Mouse (Mus musculus): ENCODE results near the gene Prrc2b. TPM values are rescaled to one million over a fixed set of nuclear protein-coding genes. Genes with fewer than 3 reads are reported as not detected.

The Prrc2b gene
- polyA plus RNA-seq, 1 experiment from 2014 or later, result 60.0 TPM

- Histone ChIP-seq H3K27me3 (replicated peaks; ENCODE audit: low read depth, poor library complexity, severe bottlenecking) (no peaks in the 10 kb centered on the region), H3K4me3 (0 out of 2 replicates have a peak overlapping the region, but pooled peaks have one; percentile 96)
Measured at GRCm38 (mm10) chr2:32155614-32156013, 4.7 kb downstream of the Prrc2b start.

DNA sequence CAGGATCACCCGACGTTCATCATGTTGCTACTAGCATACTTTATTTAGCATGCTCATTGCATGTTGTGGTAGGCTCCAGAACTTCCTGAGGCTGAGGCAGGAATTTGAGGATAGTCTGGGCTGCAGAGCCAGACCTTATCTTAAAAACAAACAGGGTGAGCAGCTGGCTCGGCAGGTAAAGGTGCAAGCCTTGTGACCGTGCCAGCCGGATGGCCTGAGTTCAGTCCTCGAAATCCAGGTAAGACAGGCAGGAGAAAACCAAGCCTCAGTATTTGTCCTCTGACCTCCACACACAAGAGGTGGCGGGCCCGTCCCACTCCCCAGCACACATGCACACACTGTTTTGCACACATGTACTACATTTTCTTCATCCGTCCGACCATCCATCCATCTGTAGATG lies 5.8 kb downstream of the Prrc2b start:
- WGBS, result 59% methylated on average over 10 of the region's 10 CpGs

More at GRCm38 (mm10) chr2:32155614-32156013, 4.7 kb downstream of the Prrc2b start:
- 73% methylated on average over 6 of the region's 6 CpGs for WGBS
- peaks cover 86% of the 10 kb centered on the region for H3K4me1 ChIP-seq
- peaks cover 2% of the 10 kb centered on the region; the same call in 1 of the 2 replicates for H3K9me3 ChIP-seq
- DNase-seq (ENCODE audit: low spot score), result no peak
- peaks cover 21% of the 10 kb centered on the region for H3K36me3 ChIP-seq (replicated peaks)
- H3K27ac ChIP-seq (replicated peaks), result no peak overlapping the region

GRCm38 (mm10) chr2:32157328-32157727 lies 6.4 kb downstream of the Prrc2b start:
- Histone ChIP-seq H3K9me3 (peaks cover 2% of the 10 kb centered on the region; the same call in 1 of the 2 replicates), H3K4me1 (peaks cover 79% of the 10 kb centered on the region), H3K27me3 (replicated peaks; ENCODE audit: low read depth, poor library complexity, severe bottlenecking) (no peaks in the 10 kb centered on the region), H3K36me3 (replicated peaks) (peaks cover 39% of the 10 kb centered on the region), H3K27ac (replicated peaks) (peak overlapping the region; percentile 45), H3K4me3 (peak overlapping the region; percentile 32)
- 16% methylated on average over 4 of the region's 4 CpGs for WGBS
- no peak for DNase-seq (ENCODE audit: low spot score)

More for the DNA sequence above, 5.8 kb downstream of the Prrc2b start:
- H3K9me3 ChIP-seq, result peaks cover 2% of the 10 kb centered on the region; the same call in 1 of the 2 replicates
- H3K27ac ChIP-seq (replicated peaks), result peak overlapping the region; percentile 45
- no peaks in the 10 kb centered on the region for H3K27me3 ChIP-seq (replicated peaks; ENCODE audit: low read depth, poor library complexity, severe bottlenecking)
- H3K4me1 ChIP-seq, result peaks cover 84% of the 10 kb centered on the region
- peaks cover 32% of the 10 kb centered on the region for H3K36me3 ChIP-seq (replicated peaks)
- peak overlapping the region; percentile 32 for H3K4me3 ChIP-seq
- DNase-seq (ENCODE audit: low spot score), result no peak

GRCm38 (mm10) chr2:32158616-32159239 lies 7.8 kb downstream of the Prrc2b start:
- H3K27me3 ChIP-seq (replicated peaks; ENCODE audit: low read depth, poor library complexity, severe bottlenecking), result no peaks in the 10 kb centered on the region
- H3K9me3 ChIP-seq, result peaks cover 2% of the 10 kb centered on the region; the same call in 1 of the 2 replicates
- peaks cover 50% of the 10 kb centered on the region for H3K36me3 ChIP-seq (replicated peaks)
- H3K27ac ChIP-seq (replicated peaks), result 0 out of 2 replicates have a peak overlapping the region, but pooled peaks have one; percentile 35
- peaks cover 69% of the 10 kb centered on the region for H3K4me1 ChIP-seq
- DNase-seq (ENCODE audit: low spot score), result no peak
- WGBS, result 62% methylated on average over 12 of the region's 12 CpGs
- H3K4me3 ChIP-seq, result peak overlapping the region; percentile 23; the same call in 1 of the 2 replicates

DNA sequence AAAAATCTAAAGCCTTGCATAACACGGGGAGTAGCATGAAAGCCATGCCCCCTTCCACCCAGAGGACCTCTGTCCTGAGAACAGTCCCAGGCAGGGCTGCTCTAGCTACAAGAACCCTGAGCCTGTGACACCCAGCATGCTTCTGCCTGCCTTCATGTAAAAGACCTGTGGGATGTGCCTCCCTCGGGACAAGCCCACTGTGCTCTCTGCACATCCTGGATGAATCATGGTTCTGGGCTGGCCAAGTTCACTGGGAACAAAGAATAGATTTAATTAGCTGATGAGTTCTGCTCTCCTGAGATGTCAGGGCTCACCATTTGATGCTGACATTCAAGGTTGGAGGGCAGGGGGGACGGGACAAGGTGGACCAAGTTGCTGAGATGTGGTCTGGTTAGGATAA lies 9.6 kb downstream of the Prrc2b start:
- Histone ChIP-seq H3K27me3 (replicated peaks; ENCODE audit: low read depth, poor library complexity, severe bottlenecking) (no peaks in the 10 kb centered on the region), H3K36me3 (replicated peaks) (peaks cover 54% of the 10 kb centered on the region), H3K27ac (replicated peaks) (no peak overlapping the region), H3K4me3 (no peak overlapping the region), H3K4me1 (peaks cover 67% of the 10 kb centered on the region), H3K9me3 (peaks cover 2% of the 10 kb centered on the region; the same call in 1 of the 2 replicates)
- WGBS, result 93% methylated on average over 3 of the region's 3 CpGs
- no peak for DNase-seq (ENCODE audit: low spot score)

DNA sequence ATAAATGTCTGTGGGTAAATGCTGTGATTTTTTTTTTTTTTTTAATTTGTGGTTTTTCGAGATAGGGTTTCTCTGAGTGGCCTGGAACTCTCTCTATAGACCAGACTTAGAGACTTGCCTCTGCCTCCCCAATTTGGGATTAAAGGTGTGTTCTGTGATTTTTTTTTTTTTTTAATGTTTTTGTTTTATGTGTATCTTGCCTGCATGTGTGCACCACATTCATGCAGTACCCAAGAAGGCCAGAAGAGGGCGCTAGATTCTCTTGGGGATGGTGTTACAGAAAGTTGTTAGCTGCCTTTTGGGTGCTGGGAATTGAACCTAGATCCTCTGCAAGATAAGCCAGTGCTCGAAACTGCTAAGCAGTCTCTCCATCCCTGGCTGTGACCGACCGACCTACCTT lies 10.1 kb downstream of the Prrc2b start:
- Histone ChIP-seq H3K36me3 (replicated peaks) (peaks cover 54% of the 10 kb centered on the region), H3K27me3 (replicated peaks; ENCODE audit: low read depth, poor library complexity, severe bottlenecking) (no peaks in the 10 kb centered on the region), H3K27ac (replicated peaks) (no peak overlapping the region), H3K4me1 (peaks cover 66% of the 10 kb centered on the region), H3K9me3 (peaks cover 2% of the 10 kb centered on the region; the same call in 1 of the 2 replicates), H3K4me3 (no peak overlapping the region)
- WGBS, result 81% methylated on average over 5 of the region's 5 CpGs
- DNase-seq (ENCODE audit: low spot score), result no peak

- Histone ChIP-seq H3K9me3 (peaks cover 2% of the 10 kb centered on the region; the same call in 1 of the 2 replicates), H3K36me3 (replicated peaks) (peaks cover 54% of the 10 kb centered on the region), H3K4me3 (no peak overlapping the region), H3K27ac (replicated peaks) (no peak overlapping the region), H3K4me1 (peaks cover 66% of the 10 kb centered on the region), H3K27me3 (replicated peaks; ENCODE audit: low read depth, poor library complexity, severe bottlenecking) (no peaks in the 10 kb centered on the region)
- 94% methylated on average over 8 of the region's 8 CpGs for WGBS
- no peak for DNase-seq (ENCODE audit: low spot score)
Measured at GRCm38 (mm10) chr2:32162102-32162501, 11.2 kb downstream of the Prrc2b start.

- WGBS, result 80% methylated on average over 4 of the region's 4 CpGs
- H3K4me1 ChIP-seq, result peaks cover 66% of the 10 kb centered on the region
- H3K36me3 ChIP-seq (replicated peaks), result peaks cover 54% of the 10 kb centered on the region
- H3K9me3 ChIP-seq, result peaks cover 2% of the 10 kb centered on the region; the same call in 1 of the 2 replicates
- no peak for DNase-seq (ENCODE audit: low spot score)
- H3K27me3 ChIP-seq (replicated peaks; ENCODE audit: low read depth, poor library complexity, severe bottlenecking), result no peaks in the 10 kb centered on the region
- H3K4me3 ChIP-seq, result no peak overlapping the region
- H3K27ac ChIP-seq (replicated peaks), result no peak overlapping the region
Measured at GRCm38 (mm10) chr2:32162646-32163045, 11.8 kb downstream of the Prrc2b start.

DNA sequence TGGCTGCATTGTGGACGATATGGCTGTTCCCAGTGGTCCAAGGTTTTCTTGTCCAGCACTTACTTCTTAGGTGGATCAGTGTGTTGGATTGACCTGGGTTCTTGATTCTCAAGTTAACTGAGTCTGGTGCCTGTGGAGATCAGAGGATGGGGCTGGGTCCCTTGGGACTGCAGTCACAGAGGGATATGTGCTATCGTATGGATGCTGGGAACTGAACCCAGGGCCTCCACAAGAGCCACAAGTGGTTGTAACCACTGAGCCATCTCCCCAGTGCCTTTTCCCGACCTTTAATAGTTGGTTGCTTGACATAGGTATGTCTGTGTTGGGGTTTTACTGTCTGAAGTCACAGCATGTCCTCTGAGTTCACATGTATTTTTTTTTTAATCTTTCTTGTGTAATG lies 12.2 kb downstream of the Prrc2b start:
- peaks cover 66% of the 10 kb centered on the region for H3K4me1 ChIP-seq
- H3K36me3 ChIP-seq (replicated peaks), result peaks cover 54% of the 10 kb centered on the region
- peaks cover 2% of the 10 kb centered on the region; the same call in 1 of the 2 replicates for H3K9me3 ChIP-seq
- H3K27ac ChIP-seq (replicated peaks), result no peak overlapping the region
- H3K4me3 ChIP-seq, result no peak overlapping the region
- no peak for DNase-seq (ENCODE audit: low spot score)
- 86% methylated on average over 3 of the region's 3 CpGs for WGBS
- H3K27me3 ChIP-seq (replicated peaks; ENCODE audit: low read depth, poor library complexity, severe bottlenecking), result no peaks in the 10 kb centered on the region

DNA sequence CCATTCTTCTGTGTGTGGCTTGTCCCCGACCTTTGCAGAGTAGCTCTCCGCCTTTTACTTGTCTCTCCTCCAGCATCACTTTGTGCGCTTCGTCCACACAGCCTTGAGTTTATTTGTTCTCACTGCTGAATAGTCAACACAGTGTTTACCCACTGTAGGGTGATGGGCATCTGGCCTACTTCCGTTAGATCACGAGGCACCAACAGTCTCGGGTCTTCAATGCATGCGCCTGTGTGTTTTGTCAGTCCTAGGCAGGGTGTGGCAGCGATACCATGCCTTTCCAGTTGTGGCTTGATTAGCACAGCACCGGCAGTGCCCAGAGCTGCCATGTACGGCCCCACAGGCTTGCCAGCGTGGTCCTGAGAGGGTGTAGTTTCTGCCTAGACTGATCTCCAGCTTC lies 13.6 kb downstream of the Prrc2b start:
- DNase-seq (ENCODE audit: low spot score), result no peak
- Histone ChIP-seq H3K4me3 (no peak overlapping the region), H3K9me3 (peaks cover 2% of the 10 kb centered on the region; the same call in 1 of the 2 replicates), H3K27me3 (replicated peaks; ENCODE audit: low read depth, poor library complexity, severe bottlenecking) (no peaks in the 10 kb centered on the region), H3K4me1 (peaks cover 64% of the 10 kb centered on the region), H3K27ac (replicated peaks) (no peak overlapping the region), H3K36me3 (replicated peaks) (peaks cover 51% of the 10 kb centered on the region)
- WGBS, result 82% methylated on average over 12 of the region's 12 CpGs

GRCm38 (mm10) chr2:32165040-32165800 lies 14.3 kb downstream of the Prrc2b start:
- Histone ChIP-seq H3K36me3 (replicated peaks) (peaks cover 51% of the 10 kb centered on the region), H3K27ac (replicated peaks) (no peak overlapping the region), H3K4me1 (peaks cover 64% of the 10 kb centered on the region), H3K9me3 (peaks cover 2% of the 10 kb centered on the region; the same call in 1 of the 2 replicates), H3K4me3 (no peak overlapping the region), H3K27me3 (replicated peaks; ENCODE audit: low read depth, poor library complexity, severe bottlenecking) (no peaks in the 10 kb centered on the region)
- 89% methylated on average over 11 of the region's 11 CpGs for WGBS
- no peak for DNase-seq (ENCODE audit: low spot score)

DNA sequence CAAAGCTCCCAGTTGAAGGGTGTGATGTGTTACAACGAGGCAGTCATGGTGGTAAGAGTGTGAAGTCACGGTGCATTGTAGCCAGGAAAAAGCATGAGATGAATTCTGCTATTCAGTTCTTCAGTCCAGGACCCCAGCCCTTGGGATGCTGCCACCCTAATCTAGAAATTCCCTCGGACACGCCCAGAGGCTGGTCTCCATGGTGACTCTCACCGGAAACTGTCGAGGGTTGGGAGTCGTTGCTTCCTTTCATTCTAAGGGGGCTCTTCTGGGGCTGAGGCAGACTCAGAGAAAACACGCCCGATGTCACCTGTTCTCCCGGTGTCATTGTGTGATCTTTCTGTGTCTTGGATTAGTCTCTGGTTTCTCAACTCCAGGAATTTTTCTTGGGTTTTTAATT lies 15.7 kb downstream of the Prrc2b start:
- H3K9me3 ChIP-seq, result no peaks in the 10 kb centered on the region; the same call in 1 of the 2 replicates
- 7% methylated on average over 10 of the region's 10 CpGs for WGBS
- H3K4me1 ChIP-seq, result peaks cover 71% of the 10 kb centered on the region
- DNase-seq (ENCODE audit: low spot score), result peak; percentile 53
- peak overlapping the region; percentile 42 for H3K4me3 ChIP-seq
- H3K36me3 ChIP-seq (replicated peaks), result peaks cover 37% of the 10 kb centered on the region
- H3K27me3 ChIP-seq (replicated peaks; ENCODE audit: low read depth, poor library complexity, severe bottlenecking), result no peaks in the 10 kb centered on the region
- H3K27ac ChIP-seq (replicated peaks), result peak overlapping the region; percentile 54; the same call in 1 of the 2 replicates
